Mouse (Mus musculus): ENCODE data around the gene Dctn2. TPM values are rescaled to one million over a fixed set of nuclear protein-coding genes. Genes with fewer than 3 reads are reported as not detected.
"Not testable (repeated sequence)": the region's sequence is repeated elsewhere in the genome, so short reads cannot be mapped to it uniquely, and the experiment has no call there.

The Dctn2 gene
- polyA plus RNA-seq, 1 experiment from 2014 or later: 234 TPM

- Histone ChIP-seq H3K4me2 (replicated peaks) (peak within 1 kb of the TSS; percentile 80), H3K36me3 (peaks cover 27% of the 10 kb centered on the region), H3K9ac (peak within 1 kb of the TSS; percentile 84), H3K27ac (peak within 1 kb of the TSS; percentile 64), H3K4me3 (peak within 1 kb of the TSS; percentile 75), H3K27me3 (no peaks in the 10 kb centered on the region), H3K9me3 (replicated peaks) (no peaks in the 10 kb centered on the region), H3K4me1 (peaks cover 12% of the 10 kb centered on the region)
- ATAC-seq (ENCODE audit: low FRiP score): peak; percentile 98
- WGBS: under 1% methylated on average over 65 of the region's 65 CpGs
Measured at GRCm38 (mm10) chr10:127311476-127312355, 45.5 kb downstream of the Dctn2 start, which contains the start of gene Mars. Gene Mars (minus strand): TSS chr10:127311786.

- Histone ChIP-seq H3K9me3 (replicated peaks) (no peaks in the 10 kb centered on the region), H3K4me3 (peak overlapping the region; percentile 75), H3K27me3 (no peaks in the 10 kb centered on the region), H3K36me3 (peaks cover 21% of the 10 kb centered on the region), H3K4me2 (replicated peaks) (peak overlapping the region; percentile 80), H3K27ac (peak overlapping the region; percentile 64), H3K9ac (peak overlapping the region; percentile 84; the same call in 1 of the 2 replicates), H3K4me1 (peaks cover 12% of the 10 kb centered on the region)
- peak; percentile 53 for ATAC-seq (ENCODE audit: low FRiP score)
- 1% methylated on average over 4 of the region's 4 CpGs for WGBS
Measured at GRCm38 (mm10) chr10:127312356-127312676, 46.1 kb downstream of the Dctn2 start.

DNA sequence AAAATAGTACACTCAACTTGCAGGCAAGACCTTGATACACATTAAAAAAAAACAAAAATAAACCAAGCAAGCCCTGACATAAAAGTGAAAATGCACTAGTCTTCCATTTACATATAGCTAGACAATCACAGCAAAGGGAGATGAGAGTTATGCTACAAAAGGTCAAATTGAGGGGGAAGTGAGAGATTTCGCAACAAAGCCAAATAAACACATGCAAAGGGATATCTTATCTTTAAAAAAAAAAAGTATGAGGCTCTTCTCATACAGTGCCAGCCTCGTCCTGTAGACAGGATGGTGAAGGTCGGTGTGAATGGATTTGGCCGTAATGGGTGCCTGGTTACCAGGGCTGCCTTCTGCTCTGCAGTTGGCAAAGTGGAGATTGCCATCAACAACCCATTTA lies 46.7 kb downstream of the Dctn2 start:
- no peak for ATAC-seq (ENCODE audit: low FRiP score)
- Histone ChIP-seq H3K4me2 (replicated peaks) (no peak overlapping the region), H3K27me3 (no peaks in the 10 kb centered on the region), H3K4me1 (peaks cover 12% of the 10 kb centered on the region), H3K4me3 (no peak overlapping the region), H3K9ac (no peak overlapping the region), H3K9me3 (replicated peaks) (no peaks in the 10 kb centered on the region), H3K27ac (no peak overlapping the region), H3K36me3 (peaks cover 16% of the 10 kb centered on the region)
- WGBS: 82% methylated on average over 4 of the region's 4 CpGs

GRCm38 (mm10) chr10:127313516-127313915 lies 47.3 kb downstream of the Dctn2 start:
- WGBS: 88% methylated on average over 5 of the region's 5 CpGs
- not testable (repeated sequence) for ATAC-seq (ENCODE audit: low FRiP score); H3K9ac ChIP-seq

DNA sequence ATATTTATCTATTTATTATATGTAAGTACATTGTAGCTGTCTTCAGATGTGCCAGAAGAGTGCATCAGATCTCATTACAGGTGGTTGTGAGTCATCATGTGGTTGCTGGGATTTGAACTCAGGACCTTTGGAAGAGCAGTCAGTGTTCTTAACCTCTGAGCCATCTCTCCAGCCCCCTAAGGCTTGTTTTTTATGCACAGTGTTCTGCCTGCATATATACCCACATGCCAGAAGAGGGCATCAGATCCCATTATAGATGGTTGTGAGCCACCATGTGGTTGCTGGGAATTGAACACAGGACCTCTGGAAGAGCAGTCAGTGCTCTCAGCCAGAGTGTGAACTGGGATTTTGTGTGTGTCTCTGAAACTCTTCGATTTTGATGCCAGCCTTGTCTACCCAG lies 48.8 kb downstream of the Dctn2 start:
- H3K4me3 ChIP-seq; ATAC-seq (ENCODE audit: low FRiP score); H3K9me3 ChIP-seq (replicated peaks); H3K36me3 ChIP-seq; H3K27me3 ChIP-seq; H3K9ac ChIP-seq; H3K27ac ChIP-seq; H3K4me2 ChIP-seq (replicated peaks): not testable (repeated sequence)
- peaks cover 11% of the 10 kb centered on the region for H3K4me1 ChIP-seq
- 71% methylated on average over 1 of the region's 1 CpGs for WGBS

More at GRCm38 (mm10) chr10:127313516-127313915, 47.3 kb downstream of the Dctn2 start:
- H3K27ac ChIP-seq; H3K9me3 ChIP-seq (replicated peaks); H3K4me2 ChIP-seq (replicated peaks); H3K27me3 ChIP-seq; H3K4me3 ChIP-seq; H3K36me3 ChIP-seq: not testable (repeated sequence)
- H3K4me1 ChIP-seq: peaks cover 12% of the 10 kb centered on the region

- Histone ChIP-seq H3K9me3 (replicated peaks) (no peaks in the 10 kb centered on the region), H3K4me3 (no peak overlapping the region), H3K4me2 (replicated peaks) (no peak overlapping the region), H3K4me1 (no peaks in the 10 kb centered on the region), H3K9ac (no peak overlapping the region), H3K36me3 (no peaks in the 10 kb centered on the region), H3K27me3 (peaks cover 5% of the 10 kb centered on the region; the same call in 1 of the 2 replicates), H3K27ac (no peak overlapping the region)
- no peak for ATAC-seq (ENCODE audit: low FRiP score)
- WGBS: 82% methylated on average over 2 of the region's 2 CpGs
Measured at GRCm38 (mm10) chr10:127317277-127317676, 51.1 kb downstream of the Dctn2 start.

GRCm38 (mm10) chr10:127318009-127318408 lies 51.8 kb downstream of the Dctn2 start:
- Histone ChIP-seq H3K27me3 (peaks cover 12% of the 10 kb centered on the region), H3K27ac (no peak overlapping the region), H3K4me1 (no peaks in the 10 kb centered on the region), H3K9ac (no peak overlapping the region), H3K4me3 (no peak overlapping the region), H3K4me2 (replicated peaks) (no peak overlapping the region), H3K36me3 (no peaks in the 10 kb centered on the region), H3K9me3 (replicated peaks) (no peaks in the 10 kb centered on the region)
- no peak for ATAC-seq (ENCODE audit: low FRiP score)
- WGBS: 47% methylated on average over 4 of the region's 4 CpGs

DNA sequence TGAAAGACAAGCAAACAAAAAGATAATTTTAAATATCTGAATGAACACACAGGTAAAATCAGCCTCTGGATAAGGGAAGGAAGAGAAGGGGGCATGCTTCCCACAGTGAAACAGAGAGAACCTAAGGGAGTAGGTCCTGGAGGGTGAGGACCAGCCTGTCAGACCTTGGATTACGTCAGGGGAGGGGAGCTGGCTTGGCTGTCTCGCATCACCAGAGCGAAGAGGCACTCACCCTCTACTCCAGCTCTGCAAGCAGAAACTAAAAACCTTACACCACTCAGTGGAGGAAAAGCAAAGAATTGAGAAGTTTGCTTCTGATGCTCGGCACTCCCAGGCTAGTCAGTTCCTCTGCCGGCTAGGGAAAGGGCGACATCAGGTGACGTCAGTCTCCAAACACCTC lies 53.8 kb downstream of the Dctn2 start:
- 76% methylated on average over 7 of the region's 7 CpGs for WGBS
- no peak for ATAC-seq (ENCODE audit: low FRiP score)

DNA sequence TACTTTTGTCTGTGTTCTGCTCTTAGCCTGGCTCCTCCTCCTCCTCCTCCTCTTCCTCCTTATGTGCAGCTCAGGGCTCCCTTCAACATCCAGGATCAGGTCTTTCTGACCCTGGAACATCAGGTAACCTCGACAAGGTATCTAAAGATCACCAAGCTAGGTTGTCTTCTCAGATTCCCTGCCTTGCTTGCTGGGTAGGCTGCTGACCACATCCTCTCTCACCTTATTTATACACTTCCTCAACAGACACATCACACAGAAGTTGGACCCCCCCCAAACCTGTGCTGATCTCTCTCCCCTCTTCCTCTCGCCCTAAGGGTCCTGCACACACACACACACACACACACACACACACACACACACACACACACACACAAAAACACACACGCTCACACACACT lies 55.5 kb downstream of the Dctn2 start, which contains the start of gene Arhgap9:
TSS of gene Arhgap9 (plus strand) at position 344 of the 400 bp plus-strand sequence.
- no peak within 1 kb of the TSS for H3K4me2 ChIP-seq (replicated peaks)
- no peak within 1 kb of the TSS for H3K27ac ChIP-seq
- H3K27me3 ChIP-seq: peaks cover 46% of the 10 kb centered on the region
- WGBS: 80% methylated on average over 3 of the region's 3 CpGs
- peaks cover 10% of the 10 kb centered on the region for H3K4me1 ChIP-seq
- no peaks in the 10 kb centered on the region for H3K9me3 ChIP-seq (replicated peaks)
- H3K36me3 ChIP-seq: no peaks in the 10 kb centered on the region
- H3K9ac ChIP-seq: no peak within 1 kb of the TSS
- no peak within 1 kb of the TSS for H3K4me3 ChIP-seq
- no peak for ATAC-seq (ENCODE audit: low FRiP score)

More for the DNA sequence above, 53.8 kb downstream of the Dctn2 start:
- Histone ChIP-seq H3K27me3 (peaks cover 30% of the 10 kb centered on the region), H3K4me1 (no peaks in the 10 kb centered on the region), H3K4me2 (replicated peaks) (no peak overlapping the region), H3K4me3 (no peak overlapping the region), H3K9me3 (replicated peaks) (no peaks in the 10 kb centered on the region), H3K9ac (no peak overlapping the region), H3K27ac (no peak overlapping the region), H3K36me3 (no peaks in the 10 kb centered on the region)

- Histone ChIP-seq H3K27ac (no peak overlapping the region), H3K4me1 (peaks cover 15% of the 10 kb centered on the region), H3K36me3 (no peaks in the 10 kb centered on the region), H3K4me3 (no peak overlapping the region), H3K9ac (no peak overlapping the region), H3K27me3 (peaks cover 52% of the 10 kb centered on the region), H3K4me2 (replicated peaks) (no peak overlapping the region), H3K9me3 (replicated peaks) (no peaks in the 10 kb centered on the region)
- WGBS: 62% methylated on average over 13 of the region's 13 CpGs
- no peak for ATAC-seq (ENCODE audit: low FRiP score)
Measured at GRCm38 (mm10) chr10:127322178-127322577, 56.0 kb downstream of the Dctn2 start.

GRCm38 (mm10) chr10:127322669-127323068 lies 56.5 kb downstream of the Dctn2 start:
- WGBS: 82% methylated on average over 4 of the region's 4 CpGs
- peaks cover 15% of the 10 kb centered on the region for H3K4me1 ChIP-seq
- H3K4me3 ChIP-seq: no peak overlapping the region
- H3K4me2 ChIP-seq (replicated peaks): no peak overlapping the region
- H3K36me3 ChIP-seq: no peaks in the 10 kb centered on the region
- no peak overlapping the region for H3K27ac ChIP-seq
- H3K9me3 ChIP-seq (replicated peaks): no peaks in the 10 kb centered on the region
- no peak for ATAC-seq (ENCODE audit: low FRiP score)
- H3K9ac ChIP-seq: no peak overlapping the region
- H3K27me3 ChIP-seq: peaks cover 57% of the 10 kb centered on the region

GRCm38 (mm10) chr10:127323131-127323855 lies 57.1 kb downstream of the Dctn2 start:
- no peak for ATAC-seq (ENCODE audit: low FRiP score)
- Histone ChIP-seq H3K4me1 (peaks cover 15% of the 10 kb centered on the region), H3K27ac (no peak overlapping the region), H3K9me3 (replicated peaks) (no peaks in the 10 kb centered on the region), H3K4me2 (replicated peaks) (no peak overlapping the region), H3K36me3 (no peaks in the 10 kb centered on the region), H3K27me3 (peaks cover 63% of the 10 kb centered on the region), H3K9ac (no peak overlapping the region), H3K4me3 (no peak overlapping the region)
- 75% methylated on average over 17 of the region's 17 CpGs for WGBS
